Mouse (Mus musculus) liver, embryonic 14.5 days (tissue): Measurements from ENCODE around the gene Opcml.

ENCODE experiments used
- CTCF ChIP-seq: IDR thresholded peaks from 2 replicates; pipeline ENCODE4 v1.5.1; 2016; ENCODE audit warnings: antibody characterized with exemption, low read depth, control low read depth
- EP300 ChIP-seq: IDR thresholded peaks from 2 replicates; pipeline ENCODE4 v1.6.1; 2016; ENCODE audit warnings: antibody characterized with exemption, low read depth

- TF ChIP-seq CTCF (no peak), EP300 (no peak)
Measured at GRCm38 (mm10) chr9:28364473-28365159, 574.0 kb downstream of the Opcml start.
